In the genomic region with DNA sequence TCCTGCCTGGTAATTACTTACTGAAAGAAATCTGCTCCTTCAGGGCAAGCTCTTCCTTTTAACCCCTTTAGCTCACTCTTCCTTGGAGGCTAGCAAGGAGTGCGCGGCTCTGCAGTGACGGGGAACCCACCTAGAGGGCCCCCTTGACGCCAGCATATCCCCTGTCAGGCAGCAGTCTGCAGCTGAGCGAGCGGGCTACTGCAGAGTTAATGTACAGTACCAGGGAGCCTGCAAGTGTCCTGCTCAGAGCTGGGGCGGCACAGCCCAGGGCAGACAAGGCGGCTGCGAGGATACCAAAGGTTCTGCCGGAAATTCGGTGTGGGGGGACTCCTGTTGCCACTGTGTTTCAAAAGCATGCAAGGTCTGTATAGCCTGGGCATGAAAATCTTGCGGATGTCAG, we compare ENCODE assay signal across 8 mouse cellular contexts.
DNase-seq lines count a peak whose midpoint lies in the region; ATAC-seq and TF ChIP-seq lines count a peak whose summit lies in the region.

No protein-coding gene starts in this region.

- H3K9me3 ChIP-seq in E14TG2a.4 (ENCODE audit: low read length), result no peaks in the 10 kb centered on the region
- H3K9me3 ChIP-seq in forebrain, embryonic 16.5 days (ENCODE audit: control insufficient read depth, low read length), result no peaks in the 10 kb centered on the region
- no peaks in the 10 kb centered on the region for H3K9me3 ChIP-seq in liver, postnatal 0 days (ENCODE audit: low read length)
- H3K9me3 ChIP-seq in neural tube, embryonic 13.5 days, result no peaks in the 10 kb centered on the region

- peak; percentile 80 for DNase-seq in cerebellum, adult 11-12 months
- DNase-seq in heart, postnatal 25 days (ENCODE audit: low spot score), result peak; percentile 49
- peak; percentile 72 to 84 for DNase-seq in layer of hippocampus, adult 18-20 months (ENCODE audit: low spot score in 2 of 2)
- peak; percentile 68 for DNase-seq in liver, postnatal 0 days
- DNase-seq in telencephalon, adult 2 months (ENCODE audit: low read depth, low spot score), result peak; percentile 82

- TF ChIP-seq CTCF in E14TG2a.4 (conservative IDR thresholded peaks at IDR 0.05; ENCODE audit: low read length), result no peak
- TF ChIP-seq CTCF in liver, postnatal 0 days (IDR thresholded peaks at IDR 0.05; ENCODE audit: low read depth), result peak; percentile 43

- H3K9ac ChIP-seq in forebrain, embryonic 16.5 days (replicated peaks; ENCODE audit: low read depth, low read length), result peak overlapping the region; percentile 64
- peak overlapping the region; percentile 58 for H3K9ac ChIP-seq in liver, postnatal 0 days (replicated peaks)
- H3K9ac ChIP-seq in neural tube, embryonic 13.5 days, result peak overlapping the region; percentile 80

- H3K27me3 ChIP-seq in E14TG2a.4 (ENCODE audit: insufficient read depth, low read length), result no peaks in the 10 kb centered on the region
- H3K27me3 ChIP-seq in forebrain, embryonic 16.5 days (replicated peaks; ENCODE audit: control insufficient read depth, insufficient read depth, low read length), result no peaks in the 10 kb centered on the region
- H3K27me3 ChIP-seq in liver, postnatal 0 days (ENCODE audit: insufficient read depth, low read length), result no peaks in the 10 kb centered on the region
- H3K27me3 ChIP-seq in neural tube, embryonic 13.5 days, result no peaks in the 10 kb centered on the region

- peak; percentile 99 for ATAC-seq in forebrain, embryonic 16.5 days
- peak; percentile 85 for ATAC-seq in liver, postnatal 0 days
- ATAC-seq in neural tube, embryonic 13.5 days (ENCODE audit: low read depth), result peak; percentile 99

- peak overlapping the region; percentile 67 for H3K4me3 ChIP-seq in E14TG2a.4 (replicated peaks; ENCODE audit: low read length)
- peak overlapping the region; percentile 69 for H3K4me3 ChIP-seq in forebrain, embryonic 16.5 days (replicated peaks; ENCODE audit: low read length)
- H3K4me3 ChIP-seq in liver, postnatal 0 days (ENCODE audit: low read depth, low read length), result peak overlapping the region; percentile 50
- peak overlapping the region; percentile 52 for H3K4me3 ChIP-seq in neural tube, embryonic 13.5 days

- peak overlapping the region; percentile 62 for H3K4me2 ChIP-seq in forebrain, embryonic 16.5 days (ENCODE audit: low read length)
- peak overlapping the region; percentile 79 for H3K4me2 ChIP-seq in liver, postnatal 0 days (ENCODE audit: low read depth, low read length)
- H3K4me2 ChIP-seq in neural tube, embryonic 13.5 days, result peak overlapping the region; percentile 73

- peak overlapping the region; percentile 92 for H3K27ac ChIP-seq in forebrain, embryonic 16.5 days (ENCODE audit: low read length)
- H3K27ac ChIP-seq in liver, postnatal 0 days (ENCODE audit: low read depth), result peak overlapping the region; percentile 74
- H3K27ac ChIP-seq in neural tube, embryonic 13.5 days (replicated peaks), result peak overlapping the region; percentile 92

- under 1% methylated on average over 12 of the region's 12 CpGs for WGBS in forebrain, embryonic 16.5 days
- 2% methylated on average over 12 of the region's 12 CpGs for WGBS in liver, postnatal 0 days (ENCODE audit: insufficient replicate concordance)
- under 1% methylated on average over 12 of the region's 12 CpGs for WGBS in neural tube, embryonic 13.5 days

- intact Hi-C loops in heart, postnatal 25 days (cut with DNase I), result loop anchor here (5.0 kb wide), 2 partner anchors 94 to 204 kb away; no protein-coding TSS in a partner anchor

- TF ChIP-seq EP300 in liver, postnatal 0 days (IDR thresholded peaks at IDR 0.05; ENCODE audit: low read depth), result no peak

- H3K36me3 ChIP-seq in E14TG2a.4 (ENCODE audit: insufficient read depth, low read length), result no peaks in the 10 kb centered on the region
- H3K36me3 ChIP-seq in forebrain, embryonic 16.5 days (ENCODE audit: control insufficient read depth, insufficient read depth), result no peaks in the 10 kb centered on the region
- no peaks in the 10 kb centered on the region for H3K36me3 ChIP-seq in liver, postnatal 0 days (replicated peaks; ENCODE audit: insufficient read depth, low read length)
- no peaks in the 10 kb centered on the region for H3K36me3 ChIP-seq in neural tube, embryonic 13.5 days

- peaks cover 15% of the 10 kb centered on the region for H3K4me1 ChIP-seq in E14TG2a.4 (replicated peaks; ENCODE audit: low read depth, low read length)
- H3K4me1 ChIP-seq in forebrain, embryonic 16.5 days (replicated peaks; ENCODE audit: control insufficient read depth, insufficient read depth, low read length), result peaks cover 28% of the 10 kb centered on the region
- H3K4me1 ChIP-seq in liver, postnatal 0 days (ENCODE audit: insufficient read depth), result peaks cover 11% of the 10 kb centered on the region
- peaks cover 38% of the 10 kb centered on the region for H3K4me1 ChIP-seq in neural tube, embryonic 13.5 days (replicated peaks)

Comparison
In these comparisons a context has a peak if more than half of its experiments do, and no peak if none do; other contexts are left out.
1. Peak in every context shown above with its lines: DNase-seq, ATAC-seq, H3K4me3 ChIP-seq and H3K27ac ChIP-seq.